8 mouse cellular contexts compared by ENCODE assay signal in the genomic region with DNA sequence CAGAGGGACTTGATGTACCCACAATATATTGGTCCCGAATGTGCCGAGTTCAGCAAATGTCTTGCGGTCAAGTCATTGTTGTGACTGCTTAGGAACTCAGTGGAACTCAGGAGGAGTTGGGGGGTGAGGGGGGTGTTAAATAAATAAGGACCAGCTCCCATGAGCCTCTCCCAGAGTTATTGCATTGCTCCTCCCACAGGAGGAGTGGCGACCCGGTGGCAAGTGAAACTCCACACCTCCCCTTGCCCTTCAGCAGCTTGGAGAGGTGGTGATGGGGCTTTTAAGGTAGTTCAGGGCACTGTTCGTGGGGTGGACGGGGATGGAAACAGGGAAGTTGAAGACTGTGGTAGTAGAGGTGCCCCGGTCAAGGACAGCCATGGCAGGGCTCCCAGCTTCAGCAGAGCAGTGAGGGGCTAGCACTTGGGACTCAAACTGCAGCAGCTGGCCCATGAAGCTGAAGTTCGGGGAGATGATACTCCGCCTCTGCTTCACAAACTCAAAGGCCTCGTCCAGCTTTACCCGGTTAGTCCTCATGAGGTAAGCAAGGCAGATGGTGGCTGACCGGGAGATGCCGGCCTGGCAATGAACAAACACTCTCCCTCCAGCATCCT. TPM values are rescaled to one million over a fixed set of nuclear protein-coding genes. Genes with fewer than 3 reads are reported as not detected.
DNase-seq lines count a peak whose midpoint lies in the region; ATAC-seq and TF ChIP-seq lines count a peak whose summit lies in the region.

No protein-coding gene starts in this region.

- WGBS in cerebellum, adult 2 months: 19% methylated on average over 14 of the region's 14 CpGs
- WGBS in heart, embryonic 12.5 days: 64% methylated on average over 14 of the region's 14 CpGs
- 83% methylated on average over 14 of the region's 14 CpGs for WGBS in midbrain, embryonic 11.5 days

- H3K4me1 ChIP-seq in cerebellum, adult 2 months (ENCODE audit: control insufficient read depth, insufficient read depth, low read length): peaks cover 20% of the 10 kb centered on the region
- H3K4me1 ChIP-seq in heart, embryonic 12.5 days (replicated peaks): peaks cover 65% of the 10 kb centered on the region
- peaks cover 45% of the 10 kb centered on the region for H3K4me1 ChIP-seq in midbrain, embryonic 11.5 days (ENCODE audit: control insufficient read depth, insufficient read depth, low read length)

- H3K27ac ChIP-seq in cerebellum, adult 2 months (ENCODE audit: insufficient read depth, low read length): peak overlapping the region; percentile 98; the same call in 1 of the 2 replicates
- peak overlapping the region; percentile 17 for H3K27ac ChIP-seq in heart, embryonic 12.5 days (ENCODE audit: poor library complexity, severe bottlenecking)
- no peak overlapping the region for H3K27ac ChIP-seq in midbrain, embryonic 11.5 days (ENCODE audit: low read depth, low read length)

- 0 out of 2 replicates have a peak, but pooled peaks have one; percentile 12 for TF ChIP-seq POLR2A in cerebellum, adult 2 months (IDR thresholded peaks at IDR 0.05; ENCODE audit: borderline replicate concordance, insufficient read depth, low read length)

- H3K4me2 ChIP-seq in heart, embryonic 12.5 days: peak overlapping the region; percentile 73
- H3K4me2 ChIP-seq in midbrain, embryonic 11.5 days: peak overlapping the region; percentile 78

- H3K27me3 ChIP-seq in cerebellum, adult 2 months (ENCODE audit: control insufficient read depth, insufficient read depth, low read length): no peaks in the 10 kb centered on the region
- no peaks in the 10 kb centered on the region for H3K27me3 ChIP-seq in heart, embryonic 12.5 days (replicated peaks)
- no peaks in the 10 kb centered on the region for H3K27me3 ChIP-seq in midbrain, embryonic 11.5 days (ENCODE audit: control insufficient read depth, insufficient read depth, low read length)

- peak overlapping the region; percentile 97 for H3K9ac ChIP-seq in heart, embryonic 12.5 days
- 0 out of 2 replicates have a peak overlapping the region, but pooled peaks have one; percentile 85 for H3K9ac ChIP-seq in midbrain, embryonic 11.5 days (ENCODE audit: low read length)

- peak; percentile 7 for DNase-seq in embryo, embryonic 10.5 days (ENCODE audit: low spot score)
- DNase-seq in embryo, embryonic 10 days (ENCODE audit: low spot score): no peak
- peak; percentile 70 to 75 for DNase-seq in cerebellum, adult 2 months
- peak; percentile 63 for DNase-seq in kidney, postnatal 14 days
- DNase-seq in midbrain, embryonic 11.5 days (ENCODE audit: low spot score, missing footprints): peak; percentile 77
- DNase-seq in frontal cortex, postnatal 36 days (ENCODE audit: low spot score in 2 of 2): no peak

- no peak for TF ChIP-seq CTCF in cerebellum, adult 2 months (IDR thresholded peaks at IDR 0.05; ENCODE audit: borderline replicate concordance, insufficient read depth, low read depth, low read length)

- H3K36me3 ChIP-seq in heart, embryonic 12.5 days: peaks cover 15% of the 10 kb centered on the region; the same call in 1 of the 2 replicates
- no peaks in the 10 kb centered on the region for H3K36me3 ChIP-seq in midbrain, embryonic 11.5 days (ENCODE audit: control insufficient read depth, insufficient read depth, low read length)

- peak overlapping the region; percentile 75 for H3K4me3 ChIP-seq in cerebellum, adult 2 months (replicated peaks; ENCODE audit: insufficient read depth, low read depth, low read length)
- peak overlapping the region; percentile 77 for H3K4me3 ChIP-seq in heart, embryonic 12.5 days
- peak overlapping the region; percentile 63; the same call in 1 of the 2 replicates for H3K4me3 ChIP-seq in midbrain, embryonic 11.5 days (ENCODE audit: low read depth, low read length)

- ATAC-seq in heart, embryonic 12.5 days (ENCODE audit: insufficient number of reproducible peaks, low FRiP score): no peak
- ATAC-seq in midbrain, embryonic 11.5 days (ENCODE audit: low FRiP score): no peak
- ATAC-seq in activated CD4-positive, CD25-positive, alpha-beta regulatory T cell, adult 4 months: no peak

- H3K9me3 ChIP-seq in heart, embryonic 12.5 days (replicated peaks): no peaks in the 10 kb centered on the region
- H3K9me3 ChIP-seq in midbrain, embryonic 11.5 days (ENCODE audit: control insufficient read depth, low read length): no peaks in the 10 kb centered on the region

RNA-seq across cellular contexts. Expression of gene Ergic1, which starts 55.2 kb away (rescaled TPM):
- polyA plus RNA-seq in cerebellum, adult 2 months (2012; rRNA removed): 137 and 148 TPM in 2 replicates
- 115 and 121 TPM in 2 replicates for polyA plus RNA-seq in heart, embryonic 12.5 days (2016; fragmentation: Nextera tagmentation; extraction: Ambion mirVana)
- 129 and 130 TPM in 2 replicates for polyA plus RNA-seq in midbrain, embryonic 11.5 days (2014; fragmentation: Nextera tagmentation; extraction: Ambion mirVana)
- polyA plus RNA-seq in activated CD4-positive, CD25-positive, alpha-beta regulatory T cell, adult 4 months (2017; shearing (Covaris generic)): 10 to 100 TPM; 39.5 to 45.7 TPM

RNA-seq across cellular contexts. Expression of gene Dusp1, which starts 55.8 kb away (rescaled TPM):
- polyA plus RNA-seq in cerebellum, adult 2 months (2012; rRNA removed): 62.5 and 67.1 TPM in 2 replicates
- polyA plus RNA-seq in heart, embryonic 12.5 days (2016; fragmentation: Nextera tagmentation; extraction: Ambion mirVana): 36.2 and 38.7 TPM in 2 replicates
- 30.2 TPM in 2 replicates for polyA plus RNA-seq in midbrain, embryonic 11.5 days (2014; fragmentation: Nextera tagmentation; extraction: Ambion mirVana)
- 10 to 100 TPM; 25.1 to 28.8 TPM for polyA plus RNA-seq in activated CD4-positive, CD25-positive, alpha-beta regulatory T cell, adult 4 months (2017; shearing (Covaris generic))

Comparison
In these comparisons a context has a peak if more than half of its experiments do, and no peak if none do; other contexts are left out.
1. DNase-seq: peak in embryo, embryonic 10.5 days (single experiment), cerebellum, adult 2 months (2 of 2), kidney, postnatal 14 days (single experiment) and midbrain, embryonic 11.5 days (single experiment); none in embryo, embryonic 10 days (single experiment) and frontal cortex, postnatal 36 days (0 of 2).
2. Peak in every context shown above with its lines, with median percentiles within 50 percentile points of each other: H3K4me3 ChIP-seq.